Mouse (Mus musculus) hindbrain, embryonic 11.5 days (tissue): ENCODE measurements at regions not wholly inside any gene's neighbourhood (a gene's known extent, or its start where the extent isn't known, plus 50 kb on each side); places are given as distances from the start of the nearest gene placed in this dataset.
A peak's percentile ranks its signal among the peaks of the same experiment; 100 is the strongest.

Experiments used
- ATAC-seq: fragments of 200-750 bp; cut with Nextera tagmentation; 2 replicates; pipeline ENCODE4 v1.8.0; 2017; ENCODE audit warnings: mild to moderate bottlenecking, moderate TSS enrichment, moderate library complexity; ENCODE audit not compliant: low FRiP score
- DNase-seq: peaks from one replicate; pipeline ENCODE4 v3.0.0-alpha.2; 2015; ENCODE audit warnings: low spot score
- H3K27ac ChIP-seq: fragments of 300-500 bp; sonication (generic); 2 replicates; pipeline ENCODE4 v1.5.1; 2014; ENCODE audit warnings: mild to moderate bottlenecking, low read depth, low read length
- H3K27me3 ChIP-seq: fragments of 300-500 bp; sonication (generic); 2 replicates; pipeline ENCODE4 v1.6.1; 2014; ENCODE audit warnings: mild to moderate bottlenecking, low read length, moderate library complexity, mixed read lengths; ENCODE audit not compliant: control insufficient read depth, insufficient read depth
- H3K36me3 ChIP-seq: fragments of 300-500 bp; sonication (generic); 2 replicates; pipeline ENCODE4 v1.6.1; 2014; ENCODE audit warnings: mild to moderate bottlenecking, low read length, moderate library complexity, mixed read lengths; ENCODE audit not compliant: control insufficient read depth, insufficient read depth
- H3K4me1 ChIP-seq: fragments of 300-500 bp; sonication (generic); replicated peaks from 2 replicates; pipeline ENCODE4 v1.6.1; 2014; ENCODE audit warnings: low read length, mixed read lengths; ENCODE audit not compliant: control insufficient read depth, insufficient read depth
- H3K4me2 ChIP-seq: fragments of 300-500 bp; sonication (generic); replicated peaks from 2 replicates; pipeline ENCODE4 v1.6.1; 2014; ENCODE audit warnings: mild to moderate bottlenecking, low read depth, low read length
- H3K4me3 ChIP-seq: fragments of 300-500 bp; sonication (generic); 2 replicates; pipeline ENCODE4 v1.5.1; 2014; ENCODE audit warnings: low read depth, low read length
- H3K9ac ChIP-seq: fragments of 300-500 bp; sonication (generic); 2 replicates; pipeline ENCODE4 v1.6.1; 2014; ENCODE audit warnings: low read depth, low read length
- H3K9me3 ChIP-seq: fragments of 300-500 bp; sonication (generic); 2 replicates; pipeline ENCODE4 v1.6.1; 2016; ENCODE audit warnings: low read length; ENCODE audit not compliant: control insufficient read depth
- WGBS: fragments of 180-500 bp; shearing (Covaris S2); extraction: QIAGEN DNeasy Blood & Tissue Kit; methylation state at CpG from one replicate; pipeline ENCODE4 v1.1.7; 2014; 5-methylcytosine and 5-hydroxymethylcytosine counted together

DNA sequence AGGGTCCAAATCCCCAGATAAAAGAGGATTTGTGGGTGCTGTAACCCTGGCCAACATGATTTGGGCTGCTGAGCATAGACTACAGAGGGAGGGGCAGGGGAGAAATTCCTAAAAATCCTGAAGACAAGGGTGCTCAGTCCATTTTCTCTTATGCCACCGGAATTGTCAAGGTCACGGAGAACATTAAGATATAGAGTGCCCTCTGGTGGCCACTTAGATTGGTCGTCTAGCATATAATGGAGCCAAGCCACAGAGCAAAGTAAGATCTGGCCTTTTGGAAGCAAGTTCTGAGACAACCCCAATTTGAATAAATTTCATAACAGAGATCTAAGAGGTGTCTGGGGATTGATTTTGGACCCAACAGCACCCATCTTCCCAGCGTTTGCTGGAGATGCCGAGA is 250.0 kb downstream of the Prr32 start:
- Histone ChIP-seq H3K9ac (no peak overlapping the region), H3K9me3 (no peaks in the 10 kb centered on the region), H3K4me2 (no peak overlapping the region), H3K27me3 (no peaks in the 10 kb centered on the region), H3K4me3 (no peak overlapping the region), H3K36me3 (no peaks in the 10 kb centered on the region), H3K27ac (no peak overlapping the region), H3K4me1 (no peaks in the 10 kb centered on the region)
- WGBS, result 41% methylated on average over 5 of the region's 5 CpGs
- DNase-seq, result peak; percentile 16
- ATAC-seq, result no peak
